Mouse (Mus musculus): ENCODE data around the gene Ngfr. TPM values are rescaled to one million over a fixed set of nuclear protein-coding genes. Genes with fewer than 3 reads are reported as not detected.

Gene Ngfr
- polyA plus RNA-seq, 1 experiment from 2014 or later: 48.8 TPM

- no peak for ATAC-seq (ENCODE audit: insufficient number of reproducible peaks, low FRiP score, low TSS enrichment, low read depth)
- Histone ChIP-seq H3K9ac (no peak overlapping the region), H3K4me1 (peaks cover 20% of the 10 kb centered on the region), H3K4me3 (replicated peaks) (no peak overlapping the region), H3K9me3 (replicated peaks) (no peaks in the 10 kb centered on the region), H3K27ac (replicated peaks) (no peak overlapping the region), H3K4me2 (replicated peaks) (no peak overlapping the region), H3K36me3 (no peaks in the 10 kb centered on the region), H3K27me3 (peaks cover 34% of the 10 kb centered on the region)
- 30% methylated on average over 13 of the region's 13 CpGs for WGBS
Observed at GRCm38 (mm10) chr11:95594686-95595212, 7.2 kb upstream of the Ngfr start.

DNA sequence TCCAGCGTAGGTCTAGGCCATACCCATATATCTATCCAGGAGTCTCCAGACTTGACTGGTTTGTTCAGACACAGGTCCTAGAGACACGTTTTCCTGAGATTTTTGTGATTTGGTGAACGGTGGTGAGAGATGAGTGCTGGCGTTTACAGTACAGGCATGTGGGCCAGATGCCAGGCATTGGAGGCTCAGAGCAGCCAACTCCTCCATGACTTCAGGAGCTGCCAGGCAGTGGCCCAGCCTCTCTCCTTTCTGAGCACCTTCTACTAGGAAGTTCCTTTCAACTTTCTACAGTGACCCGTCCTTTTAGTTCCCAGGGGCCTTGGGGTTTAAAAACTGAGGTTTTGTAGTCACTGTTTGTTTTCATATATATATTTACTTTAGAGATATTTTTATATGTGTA, 6.0 kb upstream of the Ngfr start:
- Histone ChIP-seq H3K36me3 (no peaks in the 10 kb centered on the region), H3K27me3 (peaks cover 27% of the 10 kb centered on the region), H3K4me2 (replicated peaks) (no peak overlapping the region), H3K4me3 (replicated peaks) (no peak overlapping the region), H3K9ac (no peak overlapping the region), H3K4me1 (peaks cover 23% of the 10 kb centered on the region), H3K27ac (replicated peaks) (no peak overlapping the region), H3K9me3 (replicated peaks) (no peaks in the 10 kb centered on the region)
- no peak for ATAC-seq (ENCODE audit: insufficient number of reproducible peaks, low FRiP score, low TSS enrichment, low read depth)
- WGBS: 53% methylated on average over 5 of the region's 5 CpGs

DNA sequence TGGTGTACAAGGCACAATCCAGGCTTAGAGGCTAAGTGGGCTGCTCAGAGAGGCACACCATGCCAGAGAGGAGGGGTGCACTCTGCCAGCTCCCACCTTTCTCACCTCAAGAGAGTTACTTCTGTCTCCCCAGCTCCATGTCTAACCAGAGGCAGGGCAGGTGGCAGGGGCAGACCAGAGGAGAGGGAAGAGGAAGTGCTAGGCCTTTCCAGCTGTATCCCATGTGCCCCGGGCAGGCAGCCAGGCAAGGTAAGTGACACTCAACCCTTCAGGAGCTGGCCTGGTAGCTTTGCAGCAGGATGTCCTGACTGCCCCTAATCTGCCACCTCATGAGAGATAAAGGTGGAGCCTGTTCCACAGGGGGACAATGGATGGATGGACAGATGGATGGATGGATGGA, 5.2 kb upstream of the Ngfr start:
- Histone ChIP-seq H3K9ac (no peak overlapping the region), H3K4me2 (replicated peaks) (no peak overlapping the region), H3K4me1 (peaks cover 27% of the 10 kb centered on the region), H3K9me3 (replicated peaks) (no peaks in the 10 kb centered on the region), H3K4me3 (replicated peaks) (no peak overlapping the region), H3K27ac (replicated peaks) (no peak overlapping the region), H3K36me3 (no peaks in the 10 kb centered on the region), H3K27me3 (peaks cover 28% of the 10 kb centered on the region)
- 67% methylated on average over 1 of the region's 1 CpGs for WGBS
- ATAC-seq (ENCODE audit: insufficient number of reproducible peaks, low FRiP score, low TSS enrichment, low read depth): no peak

GRCm38 (mm10) chr11:95589195-95589594, 1.7 kb upstream of the Ngfr start:
- no peak for ATAC-seq (ENCODE audit: insufficient number of reproducible peaks, low FRiP score, low TSS enrichment, low read depth)
- Histone ChIP-seq H3K36me3 (no peaks in the 10 kb centered on the region), H3K9ac (no peak overlapping the region), H3K9me3 (replicated peaks) (no peaks in the 10 kb centered on the region), H3K4me3 (replicated peaks) (no peak overlapping the region), H3K4me1 (peaks cover 41% of the 10 kb centered on the region), H3K4me2 (replicated peaks) (no peak overlapping the region), H3K27ac (replicated peaks) (no peak overlapping the region), H3K27me3 (peaks cover 42% of the 10 kb centered on the region)
- 37% methylated on average over 5 of the region's 5 CpGs for WGBS

DNA sequence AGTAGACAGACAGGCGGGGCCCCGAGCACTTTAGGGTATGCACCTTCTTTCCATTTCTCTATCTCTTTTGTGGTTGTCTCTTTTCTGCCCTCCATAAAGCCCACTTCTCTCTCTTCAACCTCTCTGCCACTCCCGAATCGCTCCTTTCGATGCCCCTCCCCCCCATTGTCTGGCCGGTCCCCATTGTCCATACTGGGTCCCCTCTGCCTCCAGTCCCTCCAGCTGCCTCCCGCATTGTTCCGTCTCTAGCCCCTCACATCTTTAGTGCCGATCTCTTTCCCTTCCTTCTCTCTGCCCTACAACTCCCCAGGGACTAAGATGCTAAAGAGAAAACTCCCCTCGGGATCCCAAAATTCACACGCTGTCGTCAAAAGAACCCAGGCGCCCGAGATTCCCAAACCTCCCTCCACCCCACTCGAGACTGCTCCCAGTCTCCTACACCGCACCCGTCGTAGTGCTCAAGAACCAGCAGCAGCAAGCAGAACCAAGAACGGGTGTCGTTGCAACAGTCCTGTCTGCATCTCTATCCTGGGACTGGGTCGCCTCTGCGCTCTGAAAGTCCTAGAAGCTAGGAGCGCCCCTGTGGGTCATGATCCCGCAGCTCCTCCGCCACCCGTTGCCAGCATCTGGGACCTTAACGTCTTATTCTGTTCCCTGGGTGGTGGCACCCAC, 648 bp downstream of the Ngfr start:
- Histone ChIP-seq H3K36me3 (no peaks in the 10 kb centered on the region), H3K4me1 (peaks cover 58% of the 10 kb centered on the region), H3K9ac (peak overlapping the region; percentile 55), H3K27me3 (peaks cover 53% of the 10 kb centered on the region), H3K27ac (replicated peaks) (no peak overlapping the region; the same call in 1 of the 2 replicates), H3K4me2 (replicated peaks) (peak overlapping the region; percentile 88), H3K9me3 (replicated peaks) (no peaks in the 10 kb centered on the region), H3K4me3 (replicated peaks) (peak overlapping the region; percentile 51)
- no peak for ATAC-seq (ENCODE audit: insufficient number of reproducible peaks, low FRiP score, low TSS enrichment, low read depth)
- WGBS: under 1% methylated on average over 27 of the region's 27 CpGs

GRCm38 (mm10) chr11:95586184-95586583, 1.4 kb downstream of the Ngfr start:
- WGBS: 0% methylated on average over 25 of the region's 25 CpGs
- no peak overlapping the region for H3K27ac ChIP-seq (replicated peaks)
- H3K4me2 ChIP-seq (replicated peaks): peak overlapping the region; percentile 88
- peak overlapping the region; percentile 51 for H3K4me3 ChIP-seq (replicated peaks)
- H3K9ac ChIP-seq: no peak overlapping the region
- no peak for ATAC-seq (ENCODE audit: insufficient number of reproducible peaks, low FRiP score, low TSS enrichment, low read depth)
- no peaks in the 10 kb centered on the region for H3K9me3 ChIP-seq (replicated peaks)
- peaks cover 65% of the 10 kb centered on the region for H3K4me1 ChIP-seq
- H3K36me3 ChIP-seq: no peaks in the 10 kb centered on the region
- peaks cover 56% of the 10 kb centered on the region for H3K27me3 ChIP-seq

DNA sequence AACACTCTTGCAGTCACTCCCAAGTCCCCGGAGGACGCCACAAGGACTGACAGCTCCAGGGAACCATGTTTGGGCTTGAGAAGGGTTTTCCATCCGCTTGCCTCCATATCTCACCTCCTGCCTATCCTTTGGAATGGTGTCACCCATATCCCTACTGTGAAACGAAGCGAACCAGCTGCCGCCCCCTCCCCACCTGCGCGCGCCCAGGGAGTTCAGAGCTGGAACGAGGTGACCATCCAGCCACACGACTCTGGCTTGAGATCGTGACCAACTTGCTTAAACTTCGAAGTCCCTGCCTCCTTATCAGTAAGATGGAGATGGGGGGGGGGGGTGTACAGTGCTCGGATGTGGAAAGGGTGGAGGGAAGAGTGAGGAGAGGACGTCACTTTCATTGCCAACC, 1.9 kb downstream of the Ngfr start:
- H3K4me3 ChIP-seq (replicated peaks): peak overlapping the region; percentile 51
- no peaks in the 10 kb centered on the region for H3K9me3 ChIP-seq (replicated peaks)
- H3K9ac ChIP-seq: 0 out of 2 replicates have a peak overlapping the region, but pooled peaks have one; percentile 9
- H3K4me1 ChIP-seq: peaks cover 70% of the 10 kb centered on the region
- peaks cover 60% of the 10 kb centered on the region for H3K27me3 ChIP-seq
- no peak overlapping the region for H3K27ac ChIP-seq (replicated peaks)
- 2% methylated on average over 15 of the region's 15 CpGs for WGBS
- H3K36me3 ChIP-seq: no peaks in the 10 kb centered on the region
- no peak for ATAC-seq (ENCODE audit: insufficient number of reproducible peaks, low FRiP score, low TSS enrichment, low read depth)
- peak overlapping the region; percentile 88 for H3K4me2 ChIP-seq (replicated peaks)

DNA sequence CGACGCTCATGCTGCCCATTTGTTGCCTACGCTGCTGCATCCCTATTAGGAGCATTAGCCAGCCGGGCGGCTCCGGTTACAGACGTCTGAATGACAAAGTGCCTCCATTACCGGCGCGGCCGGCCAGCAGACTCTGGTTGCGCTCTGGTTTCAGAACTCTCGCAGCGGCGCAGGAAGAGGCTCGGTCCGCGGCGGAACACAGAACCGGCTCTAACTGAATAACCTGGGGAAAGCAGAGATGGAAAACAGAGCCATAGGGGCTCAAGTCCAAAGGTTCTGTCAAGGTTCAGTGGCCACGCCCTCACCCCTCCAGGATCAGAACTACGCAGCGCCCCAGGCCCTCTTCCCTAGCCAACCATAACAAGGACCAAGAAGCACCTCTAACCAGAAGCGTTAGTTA, 2.3 kb downstream of the Ngfr start:
- ATAC-seq (ENCODE audit: insufficient number of reproducible peaks, low FRiP score, low TSS enrichment, low read depth): no peak
- peak overlapping the region; percentile 88 for H3K4me2 ChIP-seq (replicated peaks)
- H3K4me1 ChIP-seq: peaks cover 74% of the 10 kb centered on the region
- H3K9ac ChIP-seq: 0 out of 2 replicates have a peak overlapping the region, but pooled peaks have one; percentile 9
- H3K36me3 ChIP-seq: no peaks in the 10 kb centered on the region
- 1% methylated on average over 24 of the region's 24 CpGs for WGBS
- H3K4me3 ChIP-seq (replicated peaks): peak overlapping the region; percentile 51
- H3K27ac ChIP-seq (replicated peaks): no peak overlapping the region
- no peaks in the 10 kb centered on the region for H3K9me3 ChIP-seq (replicated peaks)
- peaks cover 60% of the 10 kb centered on the region for H3K27me3 ChIP-seq

DNA sequence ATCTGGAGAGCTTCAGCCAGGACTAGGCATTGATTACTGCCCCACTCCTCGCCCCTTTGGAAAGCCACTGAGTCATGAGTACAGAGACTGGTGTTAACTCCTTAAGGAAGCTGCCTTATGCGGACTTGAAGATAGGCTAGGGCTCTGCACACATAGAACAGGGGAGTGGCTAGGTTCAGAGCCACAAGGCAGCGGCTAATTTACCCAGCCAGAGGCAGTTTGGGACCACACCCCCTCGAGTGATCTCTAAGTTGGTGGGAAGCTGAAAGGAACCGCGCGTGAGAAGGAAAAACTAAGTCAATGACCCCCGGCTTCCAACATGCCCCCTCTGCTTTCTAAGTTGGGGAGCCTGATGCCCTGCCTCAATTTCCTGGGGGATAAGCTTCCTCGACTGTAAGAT, 2.9 kb downstream of the Ngfr start:
- no peak overlapping the region for H3K9ac ChIP-seq
- H3K4me1 ChIP-seq: peaks cover 81% of the 10 kb centered on the region
- peak overlapping the region; percentile 51 for H3K4me3 ChIP-seq (replicated peaks)
- H3K27me3 ChIP-seq: peaks cover 64% of the 10 kb centered on the region
- no peaks in the 10 kb centered on the region for H3K9me3 ChIP-seq (replicated peaks)
- H3K36me3 ChIP-seq: no peaks in the 10 kb centered on the region
- H3K4me2 ChIP-seq (replicated peaks): peak overlapping the region; percentile 88
- WGBS: 8% methylated on average over 9 of the region's 9 CpGs
- ATAC-seq (ENCODE audit: insufficient number of reproducible peaks, low FRiP score, low TSS enrichment, low read depth): no peak
- no peak overlapping the region for H3K27ac ChIP-seq (replicated peaks)

DNA sequence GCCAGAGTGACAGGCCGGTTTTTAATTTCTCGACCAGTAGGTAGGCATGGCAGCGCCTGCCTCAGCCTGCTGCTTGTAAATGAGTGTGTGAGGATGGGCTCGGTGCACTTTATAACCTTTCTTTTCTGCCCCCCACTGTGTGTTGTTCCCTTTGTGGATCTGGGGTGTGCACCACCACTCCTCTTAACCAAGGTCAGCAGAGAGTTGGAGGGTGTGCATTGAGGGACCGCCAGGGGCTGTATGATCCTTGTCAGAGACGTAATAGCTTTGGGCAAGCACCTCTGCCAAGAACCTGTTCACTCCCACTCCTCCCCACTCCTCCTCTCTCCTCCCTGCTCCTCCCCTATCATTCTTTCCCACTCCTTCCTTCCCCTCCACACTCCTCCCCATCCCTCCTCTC, 4.1 kb downstream of the Ngfr start:
- Histone ChIP-seq H3K9ac (no peak overlapping the region), H3K4me1 (peaks cover 82% of the 10 kb centered on the region), H3K4me2 (replicated peaks) (no peak overlapping the region), H3K9me3 (replicated peaks) (no peaks in the 10 kb centered on the region), H3K4me3 (replicated peaks) (no peak overlapping the region), H3K27ac (replicated peaks) (no peak overlapping the region), H3K27me3 (peaks cover 69% of the 10 kb centered on the region), H3K36me3 (no peaks in the 10 kb centered on the region)
- 63% methylated on average over 6 of the region's 6 CpGs for WGBS
- no peak for ATAC-seq (ENCODE audit: insufficient number of reproducible peaks, low FRiP score, low TSS enrichment, low read depth)

GRCm38 (mm10) chr11:95582193-95582592, 5.3 kb downstream of the Ngfr start:
- H3K27ac ChIP-seq (replicated peaks): no peak overlapping the region
- no peak overlapping the region for H3K9ac ChIP-seq
- WGBS: 29% methylated on average over 3 of the region's 3 CpGs
- no peak overlapping the region for H3K4me2 ChIP-seq (replicated peaks)
- peaks cover 61% of the 10 kb centered on the region for H3K27me3 ChIP-seq
- H3K4me3 ChIP-seq (replicated peaks): no peak overlapping the region
- H3K36me3 ChIP-seq: no peaks in the 10 kb centered on the region
- ATAC-seq (ENCODE audit: insufficient number of reproducible peaks, low FRiP score, low TSS enrichment, low read depth): no peak
- H3K4me1 ChIP-seq: peaks cover 83% of the 10 kb centered on the region
- H3K9me3 ChIP-seq (replicated peaks): no peaks in the 10 kb centered on the region

GRCm38 (mm10) chr11:95579455-95579854, 8.1 kb downstream of the Ngfr start:
- Histone ChIP-seq H3K36me3 (no peaks in the 10 kb centered on the region), H3K9me3 (replicated peaks) (no peaks in the 10 kb centered on the region), H3K4me2 (replicated peaks) (no peak overlapping the region), H3K27me3 (peaks cover 35% of the 10 kb centered on the region), H3K9ac (no peak overlapping the region), H3K27ac (replicated peaks) (no peak overlapping the region), H3K4me1 (peaks cover 83% of the 10 kb centered on the region), H3K4me3 (replicated peaks) (no peak overlapping the region)
- no peak for ATAC-seq (ENCODE audit: insufficient number of reproducible peaks, low FRiP score, low TSS enrichment, low read depth)
- 19% methylated on average over 6 of the region's 6 CpGs for WGBS

Measured in embryonic facial prominence, embryonic 15.5 days (tissue).